Mouse (Mus musculus): Measurements from ENCODE around the gene Dnase2a.
A peak's percentile ranks its signal among the peaks of the same experiment; 100 is the strongest.

DNA sequence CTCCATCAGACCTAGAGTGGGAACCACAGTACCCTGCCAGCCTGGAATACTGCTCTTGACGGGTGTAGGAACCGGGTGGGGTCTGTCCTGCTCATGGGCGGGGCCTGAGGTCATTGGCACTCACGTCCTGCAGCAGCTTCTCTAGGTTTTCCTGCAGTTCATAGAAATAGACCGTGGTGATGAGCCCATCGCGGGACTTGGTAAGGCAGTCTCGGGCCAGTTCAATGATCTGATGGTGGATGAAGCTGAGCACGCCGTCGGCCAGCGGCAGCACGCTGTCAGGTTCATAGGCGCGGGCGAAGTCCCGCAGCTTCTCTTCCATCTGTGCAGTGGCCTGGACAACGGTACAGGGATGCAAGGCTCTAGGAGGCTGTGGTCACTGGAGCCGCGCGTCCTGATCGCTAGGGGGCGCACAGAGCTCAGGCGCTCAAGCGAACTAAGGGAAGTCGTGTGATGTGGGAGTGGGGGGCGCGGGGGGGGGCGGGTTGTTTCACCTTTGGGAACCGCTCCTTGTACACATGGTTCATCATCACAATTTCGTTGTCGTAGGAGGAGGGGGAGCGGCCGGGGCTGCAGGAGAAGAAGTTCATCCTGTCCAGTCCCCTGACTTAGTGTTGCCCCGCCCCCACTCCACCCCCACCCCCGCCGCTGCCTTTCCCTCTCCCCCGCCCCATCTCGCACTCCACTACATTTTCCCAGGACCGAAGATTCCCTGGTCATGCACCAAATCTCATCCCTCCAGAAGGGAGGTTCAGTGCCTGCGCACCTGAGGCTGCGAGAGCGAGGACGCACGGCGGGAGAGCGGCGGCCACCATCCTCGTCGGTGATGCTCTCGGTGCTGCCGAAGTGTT is 20.3 kb downstream of the Dnase2a start:
- peak; percentile 81 for TF ChIP-seq CTCF (IDR thresholded peaks at IDR 0.05; ENCODE audit: borderline replicate concordance, insufficient read depth, low read depth, low read length)
- TF ChIP-seq POLR2A (IDR thresholded peaks at IDR 0.05; ENCODE audit: borderline replicate concordance, insufficient read depth, low read length), result 0 out of 2 replicates have a peak, but pooled peaks have one; percentile 13

All from cerebellum, adult 2 months (tissue).